Mouse (Mus musculus) layer of hippocampus, postnatal 36 days (tissue): Measurements from ENCODE around the gene Unc50. TPM values are rescaled to one million over a fixed set of nuclear protein-coding genes. Genes with fewer than 3 reads are reported as not detected.
A peak's percentile ranks its signal among the peaks of the same experiment; 100 is the strongest.

Experiments used
- DNase-seq, 2 experiments: peaks; one replicate each; pipeline ENCODE4 v3.0.0; 2022
- total RNA-seq, 2 experiments: library from RNA; stranded (reverse); gene quantifications; 2 replicates each; pipeline ENCODE4 v1.2.3; 2021

Unc50 gene
- total RNA-seq, 2 experiments from 2014 or later = 57.5 to 57.8 TPM

DNA sequence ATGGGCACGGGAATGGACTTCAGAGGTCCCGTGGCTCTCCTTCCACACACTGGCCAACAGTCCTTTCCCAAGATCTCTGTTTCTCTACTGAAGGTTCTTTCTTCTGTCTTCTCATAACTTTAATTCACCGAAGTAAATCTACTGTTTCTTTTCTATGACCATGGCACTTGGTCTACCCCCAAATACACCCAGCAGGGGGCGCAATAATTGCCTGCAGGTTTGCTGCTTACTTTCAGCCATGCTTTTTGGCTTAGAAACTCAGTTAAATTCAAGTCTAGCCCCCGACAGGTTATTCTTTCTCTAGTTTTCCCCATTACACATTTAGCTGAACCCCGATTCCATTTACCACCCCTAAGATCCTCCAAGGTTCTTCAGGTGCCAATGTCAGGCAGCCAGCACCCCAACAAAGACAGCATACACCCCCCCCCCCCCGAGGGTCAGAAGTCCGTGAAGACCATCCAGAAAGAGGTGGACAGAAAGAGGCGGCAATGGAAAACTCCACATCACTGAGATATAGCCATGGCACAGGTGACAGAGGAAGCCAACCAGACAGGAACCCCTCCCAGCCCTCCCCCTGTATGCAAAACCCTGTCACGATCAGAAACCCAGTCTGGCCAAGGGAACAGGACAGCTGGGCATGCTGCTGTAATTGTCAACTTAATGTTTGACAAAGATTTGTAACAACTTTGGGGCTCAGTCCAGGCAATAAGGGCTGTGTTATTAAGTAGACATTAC is 18.6 kb downstream of the Unc50 start:
- DNase-seq = no peak

DNA sequence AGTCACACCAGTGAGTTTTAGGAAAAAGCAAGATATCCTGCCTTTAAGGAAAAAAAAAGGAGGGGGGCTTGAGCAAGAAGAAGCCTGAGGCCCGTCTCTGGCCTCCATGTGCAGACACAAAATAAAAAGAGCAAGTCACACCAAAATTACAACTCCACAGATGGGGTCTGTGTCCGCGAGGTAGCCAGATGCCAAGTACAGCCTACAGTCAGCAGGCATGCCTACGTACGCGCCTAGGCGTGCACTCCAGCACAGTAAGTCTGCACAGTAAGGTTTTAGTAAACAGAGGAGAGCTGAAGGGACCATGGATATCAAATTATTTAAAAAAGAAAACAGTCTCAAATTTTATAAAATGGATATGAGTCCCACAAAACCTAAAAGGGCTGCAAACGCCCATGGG is 21.3 kb downstream of the Unc50 start:
- peak in 1 of 2 experiments; percentile 22 for DNase-seq

DNA sequence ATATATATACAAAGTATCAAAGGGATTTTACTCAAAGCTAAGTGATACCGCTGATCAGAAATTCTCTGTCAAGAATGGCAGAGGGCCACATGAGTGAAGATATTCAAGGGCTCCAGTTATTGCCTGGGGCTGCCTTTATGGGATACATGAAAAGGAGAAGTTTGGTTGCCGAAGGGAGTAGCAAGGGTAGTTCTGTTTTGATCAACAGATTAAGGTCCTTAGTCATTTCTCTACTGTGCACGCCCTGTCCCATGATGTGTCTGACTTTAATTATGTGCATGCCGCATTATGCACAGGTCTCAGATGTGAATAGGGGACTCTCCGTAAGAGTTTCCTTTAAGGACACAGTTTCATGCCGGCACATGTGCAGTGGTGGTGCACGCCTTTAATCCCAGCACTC is 27.6 kb downstream of the Unc50 start:
- DNase-seq = no peak

DNA sequence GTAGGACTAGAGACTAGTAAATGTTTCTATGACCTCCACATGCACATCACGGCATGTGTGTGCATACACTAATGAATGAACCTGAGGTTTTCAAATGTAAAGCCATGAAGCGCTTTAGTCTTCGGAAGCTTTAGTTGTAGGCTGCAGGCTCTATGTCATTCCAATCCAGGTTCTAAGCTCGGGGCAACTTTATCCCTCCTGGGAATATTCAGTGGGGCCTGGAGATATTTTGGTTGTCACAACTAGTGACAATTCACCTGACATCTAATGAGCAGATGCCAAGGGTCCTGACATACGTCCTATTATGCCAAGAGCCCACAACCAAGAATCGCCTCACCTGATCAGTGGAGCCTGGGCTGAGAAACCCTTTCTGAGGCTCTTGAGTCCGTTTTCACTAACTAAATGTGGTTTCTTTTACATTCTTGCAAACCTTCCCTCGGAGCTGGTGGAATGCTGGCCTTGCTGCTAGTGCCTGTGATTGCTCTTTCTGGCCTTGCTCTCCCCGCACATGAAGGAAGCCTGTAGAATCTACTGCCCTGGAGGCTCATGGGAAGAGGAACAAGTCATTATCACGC is 35.0 kb downstream of the Unc50 start:
- DNase-seq = no peak

DNA sequence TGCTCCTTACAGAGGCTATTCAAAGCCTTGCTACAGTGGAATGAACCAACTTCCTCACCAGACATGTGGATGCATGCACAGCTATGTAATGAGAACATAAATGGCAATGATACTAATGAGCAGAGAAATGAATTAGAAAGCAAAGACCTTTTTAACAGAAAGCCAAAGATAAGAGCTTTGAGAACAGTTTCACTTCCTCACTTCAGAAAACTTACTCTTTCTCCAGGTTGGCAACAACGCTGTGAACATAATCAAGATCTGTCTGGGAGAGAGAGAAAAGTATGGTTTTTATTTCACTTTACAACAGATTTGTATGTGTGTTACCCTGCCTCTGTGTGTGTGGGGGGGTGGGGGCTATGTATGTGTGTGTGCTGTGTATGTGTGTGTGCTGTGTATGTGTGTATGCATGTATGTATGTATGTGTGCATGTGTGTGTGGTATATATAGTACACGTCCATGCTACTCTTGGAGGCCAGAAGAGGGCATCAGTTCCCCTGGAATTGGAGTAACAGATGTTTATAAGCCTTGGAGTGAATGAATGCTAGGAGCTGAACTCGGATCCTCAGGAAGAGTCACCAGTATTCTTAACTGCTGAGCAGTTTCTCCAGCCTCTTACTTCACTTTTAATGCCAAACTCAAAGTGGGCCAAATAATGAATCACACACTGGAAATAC is 36.5 kb downstream of the Unc50 start:
- no peak for DNase-seq

DNA sequence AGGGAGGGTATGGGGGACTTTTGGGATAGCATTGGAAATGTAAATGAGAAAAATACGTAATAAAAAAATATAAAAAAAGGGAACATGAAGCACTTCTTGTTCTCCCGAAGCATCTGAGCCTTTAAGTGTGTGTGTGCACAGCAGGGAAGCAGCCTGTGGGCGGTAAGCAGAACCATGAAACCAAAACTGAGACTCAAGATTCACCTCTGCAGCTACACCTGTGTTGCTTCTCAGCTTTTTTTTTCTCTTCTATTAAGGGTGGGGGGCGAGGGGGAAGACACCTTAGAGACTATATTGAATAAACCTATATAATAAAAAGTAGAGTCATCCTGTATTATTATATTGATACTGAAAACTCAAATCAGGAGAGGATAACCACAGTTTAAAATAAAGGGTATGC is 37.9 kb downstream of the Unc50 start:
- no peak for DNase-seq

DNA sequence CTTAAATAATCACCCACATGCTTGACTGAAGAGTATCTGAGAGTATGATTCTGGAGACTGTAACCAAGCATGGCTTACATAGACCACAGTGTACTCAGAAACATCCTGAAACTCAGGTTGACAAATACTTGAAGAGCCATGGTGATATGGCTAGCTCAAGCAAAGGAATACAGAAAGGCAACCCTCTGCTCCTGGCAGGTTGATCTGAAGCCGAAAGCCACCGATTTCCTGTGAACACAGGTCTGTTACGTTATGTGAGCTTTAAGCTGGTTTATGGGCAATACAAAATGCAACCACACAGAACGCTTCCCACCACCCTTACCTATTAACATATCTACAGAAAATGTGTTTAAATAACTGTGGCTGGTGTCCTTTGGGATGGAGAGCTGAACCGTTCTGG is 39.1 kb downstream of the Unc50 start:
- no peak for DNase-seq

DNA sequence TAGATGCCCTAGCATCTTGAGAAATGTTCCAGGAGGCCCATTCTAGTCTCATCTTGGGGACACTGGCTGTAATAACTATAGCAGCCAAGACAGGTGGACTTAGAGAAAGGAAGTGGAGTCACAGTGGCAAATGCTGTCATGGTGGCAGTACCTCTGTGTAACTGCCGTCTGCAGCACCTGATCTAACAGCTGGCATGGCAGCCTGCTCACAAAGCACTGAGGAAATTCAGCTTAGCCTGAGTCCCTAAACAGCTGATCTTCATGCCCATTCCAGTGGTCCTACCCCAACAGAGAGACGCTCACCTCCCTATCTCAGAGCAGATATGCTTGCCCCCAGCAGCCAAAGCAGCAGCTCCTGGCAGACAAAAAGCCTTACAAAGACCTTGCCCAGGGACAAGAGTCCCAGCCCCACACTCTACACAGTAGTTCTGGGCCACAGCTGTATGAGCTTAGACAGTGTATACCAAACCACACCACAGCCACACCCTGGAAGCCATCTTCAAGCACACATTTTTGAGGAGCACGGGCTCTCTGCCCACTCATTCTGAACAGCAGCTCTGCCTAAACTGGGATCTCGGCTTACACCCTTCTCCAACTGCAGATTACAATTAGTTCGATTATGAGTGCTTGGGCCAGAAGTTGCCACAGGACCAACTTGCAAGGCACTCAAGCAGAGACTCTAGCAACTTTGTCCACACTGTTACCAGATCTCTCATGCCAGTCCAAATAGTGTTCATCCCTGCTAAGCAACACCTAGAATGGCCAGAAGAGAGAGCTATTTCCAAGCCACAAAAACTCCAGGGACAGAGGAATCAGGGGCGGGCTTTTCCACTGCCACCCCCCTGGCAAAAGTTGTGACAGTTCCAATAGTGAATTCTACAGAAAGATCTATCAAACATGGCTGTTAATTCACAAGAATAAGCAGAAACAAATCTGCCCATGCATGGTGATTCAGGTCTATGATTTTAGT is 41.5 kb downstream of the Unc50 start:
- DNase-seq = no peak

DNA sequence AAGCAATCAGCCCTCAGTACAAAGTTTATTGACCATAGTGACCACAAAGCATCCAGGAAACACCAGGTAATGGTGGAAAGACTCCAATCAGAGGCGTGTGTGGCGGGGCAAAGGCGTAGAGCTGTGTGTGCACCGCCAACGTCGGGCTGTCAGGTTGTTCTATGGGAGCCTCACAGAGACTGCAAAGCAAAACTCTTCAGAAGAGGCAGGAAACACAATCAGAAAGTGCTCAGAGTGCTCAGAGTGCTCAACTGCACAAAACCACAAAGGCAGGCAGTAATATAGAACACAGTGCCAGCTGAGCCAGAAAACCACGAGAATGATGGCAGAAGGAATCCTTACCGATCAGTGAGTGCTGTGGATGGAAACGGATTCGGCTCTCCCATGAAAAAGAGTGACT is 43.3 kb downstream of the Unc50 start:
- no peak for DNase-seq

DNA sequence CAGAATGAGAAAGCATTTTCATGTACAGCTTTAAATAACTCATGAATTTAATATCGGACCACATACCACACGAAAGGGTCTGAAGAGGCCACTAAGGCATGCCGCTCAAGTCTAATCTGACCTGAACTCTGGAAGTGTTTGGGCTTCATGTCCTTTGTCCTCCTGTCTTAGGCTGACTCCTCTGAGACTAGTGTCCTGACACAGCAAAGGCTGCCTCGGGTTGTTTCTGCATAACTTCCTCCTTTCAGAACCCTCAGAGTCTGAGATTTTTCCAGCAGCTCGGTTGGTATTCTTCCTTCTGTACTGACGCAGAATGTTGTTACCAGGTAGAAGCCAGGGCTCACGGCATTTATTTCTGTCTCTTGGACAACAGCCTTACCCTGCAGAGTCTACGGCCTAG is 44.1 kb downstream of the Unc50 start:
- DNase-seq = no peak

DNA sequence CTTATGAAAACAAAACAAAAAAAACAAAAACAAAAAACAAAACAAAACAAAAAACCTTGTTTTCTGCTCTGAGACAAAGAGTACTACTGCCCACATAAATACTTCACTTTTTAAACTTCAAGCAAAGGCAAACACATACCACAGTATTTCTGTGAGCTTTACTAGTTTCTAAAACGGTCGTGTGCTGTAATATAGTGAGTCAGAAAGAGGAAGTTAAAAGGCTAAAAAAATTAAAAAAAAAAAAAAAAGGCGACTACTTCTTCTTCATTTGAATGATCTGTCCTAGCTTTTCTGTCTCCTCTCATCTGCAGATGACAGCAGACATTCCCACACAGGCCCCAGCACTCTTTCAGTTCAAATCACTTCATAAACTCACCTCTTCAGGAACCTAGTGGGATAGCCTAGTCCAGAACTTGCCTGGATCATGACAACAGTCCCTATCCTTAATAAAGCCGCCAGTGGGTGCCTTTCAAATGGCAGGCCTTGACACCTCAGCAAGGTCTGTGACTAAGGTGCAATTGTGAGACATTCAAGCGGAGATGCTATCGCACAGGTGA is 44.8 kb downstream of the Unc50 start:
- DNase-seq = no peak

DNA sequence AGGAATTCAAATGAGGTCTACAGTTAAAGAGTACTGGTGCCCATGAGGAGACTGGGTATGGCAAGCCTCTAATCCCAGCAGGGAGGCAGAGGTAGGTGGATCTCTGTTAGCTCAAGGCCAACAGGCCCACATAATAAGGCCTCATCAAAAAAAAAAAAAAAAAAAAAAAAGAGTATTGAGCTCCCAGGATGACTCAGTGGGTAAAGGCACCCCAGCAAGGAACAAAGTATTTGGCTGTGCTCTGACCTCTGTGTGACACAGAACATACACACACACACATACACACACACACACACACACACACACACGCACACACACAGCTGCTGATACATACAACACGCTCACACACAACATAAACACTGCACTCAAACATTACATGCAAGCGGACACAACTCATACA is 45.4 kb downstream of the Unc50 start:
- DNase-seq = no peak

DNA sequence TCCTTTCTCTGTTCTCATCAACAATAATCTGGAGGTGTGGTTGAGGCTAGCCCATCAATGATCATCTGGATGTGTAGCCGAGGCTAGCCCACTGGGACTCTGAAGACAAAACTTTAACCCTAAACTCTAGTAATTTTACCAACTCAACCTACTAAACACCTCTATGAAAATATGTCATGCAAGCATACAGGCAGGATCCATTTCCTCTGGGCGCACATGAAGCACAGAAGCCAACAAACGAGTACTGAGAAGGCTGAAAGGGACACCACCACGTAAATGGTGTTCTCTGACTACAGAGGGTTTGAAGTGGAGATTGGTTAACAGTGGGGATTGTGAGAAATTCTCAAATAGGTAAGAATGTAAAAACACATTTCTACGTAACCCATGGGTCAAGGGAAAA is 47.3 kb downstream of the Unc50 start:
- no peak for DNase-seq

DNA sequence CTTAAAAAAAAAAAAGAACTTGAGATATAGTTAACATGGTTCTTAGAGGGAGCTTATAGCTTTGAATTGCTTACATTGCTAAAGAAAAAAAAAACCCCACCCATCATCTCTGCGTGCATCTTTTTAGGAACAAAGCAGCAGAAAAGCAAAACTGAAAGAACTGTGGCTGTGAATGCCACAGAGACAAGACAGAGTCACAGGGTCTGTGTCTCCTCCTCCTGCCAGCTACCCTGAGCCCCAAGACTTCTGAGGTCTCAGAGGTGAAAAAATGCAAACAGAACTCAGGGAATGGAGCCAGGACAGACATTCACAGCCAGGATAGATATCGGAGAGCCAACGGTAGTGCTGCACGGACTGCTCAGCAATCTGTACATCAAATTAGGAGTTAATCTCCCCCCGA is 48.0 kb downstream of the Unc50 start:
- no peak for DNase-seq

DNA sequence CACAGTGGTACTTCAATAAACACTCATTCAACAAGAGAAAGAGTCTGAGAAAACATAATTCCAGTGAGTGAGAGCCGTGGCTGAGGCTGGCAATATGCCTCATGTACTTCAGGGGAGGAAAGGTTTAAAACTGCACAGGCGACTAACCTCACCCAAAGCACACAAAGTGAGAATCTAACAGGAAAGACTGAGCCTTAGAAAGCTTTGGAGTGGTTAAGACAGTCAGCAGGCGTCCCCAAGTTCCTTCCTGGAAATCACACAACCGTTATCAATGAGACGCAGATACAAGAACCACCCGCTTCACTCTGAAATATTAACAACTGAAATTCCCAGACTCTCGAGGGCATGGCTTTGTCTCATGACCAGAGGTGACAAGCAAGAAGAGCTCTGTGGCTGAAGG is 48.5 kb downstream of the Unc50 start:
- no peak for DNase-seq

DNA sequence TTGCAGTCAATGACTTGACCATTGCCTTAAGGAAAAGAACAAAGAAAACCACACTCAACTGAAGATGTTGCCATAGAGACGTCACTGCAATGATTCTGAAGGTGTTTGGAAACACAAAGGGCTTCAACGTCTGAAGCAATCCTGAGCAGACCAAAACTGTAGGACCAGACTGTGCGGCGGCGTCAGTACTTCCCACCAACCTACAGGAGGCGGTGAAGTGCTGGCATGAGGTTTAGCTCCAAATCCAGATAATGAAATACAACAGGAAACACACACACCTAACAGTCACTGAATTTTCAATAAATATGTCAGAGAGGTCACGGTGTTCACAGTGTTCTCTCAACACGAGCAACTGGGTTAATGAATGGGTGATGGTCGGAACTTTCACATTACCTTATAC is 49.1 kb downstream of the Unc50 start:
- DNase-seq = no peak

DNA sequence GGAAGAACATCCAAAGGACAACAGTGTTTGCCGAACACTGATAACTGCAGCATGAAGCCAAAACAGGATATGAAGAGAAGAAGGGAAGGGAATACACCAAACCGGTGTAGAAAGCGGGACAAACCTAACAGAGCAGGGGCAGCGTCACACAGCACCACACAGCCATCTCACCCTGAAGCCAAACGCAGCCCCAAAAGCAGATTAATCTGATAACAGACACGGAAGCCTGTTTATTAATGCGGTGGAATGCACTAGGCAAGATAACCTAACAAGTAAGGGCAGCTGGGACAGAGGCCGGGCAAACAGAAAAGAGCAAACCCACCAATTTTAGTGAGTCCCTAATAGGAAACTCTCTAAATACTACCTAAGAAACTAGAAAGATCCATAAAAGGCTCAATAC is 49.8 kb downstream of the Unc50 start:
- no peak for DNase-seq

DNA sequence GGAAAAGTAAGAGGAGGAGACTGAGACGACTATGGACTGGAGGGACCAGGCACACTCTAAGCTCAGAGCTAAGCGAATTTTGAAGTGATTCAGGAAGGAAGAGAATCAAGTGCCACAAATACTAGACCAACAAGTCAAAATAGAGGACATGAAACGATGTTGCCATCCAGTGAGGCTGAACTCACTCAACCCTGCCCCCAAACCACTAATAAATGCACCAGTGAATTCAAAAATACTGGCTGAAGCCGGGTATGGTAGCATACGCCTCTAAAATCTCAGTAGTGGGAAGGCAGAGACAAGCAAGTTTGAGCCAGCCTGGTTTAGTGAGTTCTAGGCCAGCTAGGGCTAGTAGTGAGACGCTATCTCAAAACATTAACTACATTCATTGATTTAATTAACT is 50.8 kb downstream of the Unc50 start:
- no peak for DNase-seq

DNA sequence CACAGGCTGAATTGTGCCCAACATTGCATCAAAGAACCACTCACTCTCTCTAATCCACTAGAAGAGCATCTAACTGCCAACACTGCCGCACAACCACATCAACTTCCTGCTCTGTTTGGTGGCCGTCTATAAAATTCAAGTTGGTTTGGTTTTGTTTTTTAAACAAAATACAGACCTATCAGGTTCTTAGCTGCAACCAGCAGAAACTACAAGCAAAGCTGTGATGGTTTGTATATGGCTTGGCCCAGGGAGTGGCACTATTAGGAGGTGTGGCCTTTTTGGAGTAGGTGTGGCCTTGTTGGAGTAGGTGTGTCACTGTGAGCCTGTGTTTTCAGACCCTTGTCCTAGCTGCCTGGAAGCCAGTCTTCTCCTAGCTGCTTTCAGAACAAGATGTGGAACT is 51.4 kb downstream of the Unc50 start:
- no peak for DNase-seq

DNA sequence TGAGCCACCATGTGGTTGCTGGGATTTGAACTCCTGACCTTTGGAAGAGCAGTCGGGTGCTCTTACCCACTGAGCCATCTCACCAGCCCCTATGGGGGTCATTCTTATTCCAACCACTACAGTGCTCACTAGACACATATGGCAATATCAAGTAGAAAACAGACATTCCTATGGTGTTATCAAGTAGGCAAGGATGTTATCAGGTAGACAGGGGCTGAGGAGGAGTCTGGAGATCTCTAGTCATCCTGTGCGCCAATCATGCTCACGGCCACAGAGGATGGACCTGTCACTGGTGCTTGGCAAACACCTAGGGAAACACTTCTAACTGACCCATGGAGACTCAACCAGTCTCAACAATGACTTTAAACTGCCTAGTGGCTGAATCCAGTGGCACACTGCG is 54.7 kb downstream of the Unc50 start:
- no peak for DNase-seq

DNA sequence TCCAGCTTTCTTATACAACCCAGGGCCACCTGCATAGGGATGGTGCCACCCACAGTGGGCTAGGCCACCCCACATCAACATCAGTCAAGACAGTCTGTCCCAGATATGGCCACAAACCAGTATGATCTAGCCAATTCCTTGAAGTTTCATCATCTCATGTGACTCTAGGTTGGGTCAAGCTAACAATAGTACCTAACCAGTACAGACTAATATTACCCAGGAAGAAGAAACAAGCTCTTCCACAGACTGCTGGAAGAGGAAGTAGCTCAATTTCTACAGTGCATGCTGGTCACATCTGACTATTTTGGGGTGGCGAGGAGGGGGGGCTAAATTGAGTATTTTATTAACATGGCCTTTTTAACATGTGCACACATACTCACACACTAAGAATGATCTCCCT is 56.5 kb downstream of the Unc50 start:
- no peak for DNase-seq

DNA sequence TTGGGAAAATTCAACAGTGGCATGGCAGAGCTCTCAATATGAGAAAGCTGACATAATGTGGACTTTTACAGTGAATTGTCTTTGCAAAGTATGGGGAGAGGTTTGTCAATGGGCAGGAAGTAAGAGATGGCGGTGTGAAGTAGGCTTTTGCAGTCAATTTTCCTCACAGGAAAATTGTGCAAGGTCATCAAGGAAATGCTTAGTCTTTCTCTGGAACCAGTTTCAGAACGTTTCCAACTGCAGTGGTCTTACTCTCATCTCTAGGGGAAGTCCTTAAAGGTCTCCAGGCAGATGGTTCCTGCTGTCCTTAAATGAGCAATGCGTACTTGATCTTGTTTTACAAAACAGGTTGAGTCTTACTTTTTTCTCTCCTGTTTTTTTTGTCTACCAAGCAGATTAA is 57.1 kb downstream of the Unc50 start:
- DNase-seq = no peak

DNA sequence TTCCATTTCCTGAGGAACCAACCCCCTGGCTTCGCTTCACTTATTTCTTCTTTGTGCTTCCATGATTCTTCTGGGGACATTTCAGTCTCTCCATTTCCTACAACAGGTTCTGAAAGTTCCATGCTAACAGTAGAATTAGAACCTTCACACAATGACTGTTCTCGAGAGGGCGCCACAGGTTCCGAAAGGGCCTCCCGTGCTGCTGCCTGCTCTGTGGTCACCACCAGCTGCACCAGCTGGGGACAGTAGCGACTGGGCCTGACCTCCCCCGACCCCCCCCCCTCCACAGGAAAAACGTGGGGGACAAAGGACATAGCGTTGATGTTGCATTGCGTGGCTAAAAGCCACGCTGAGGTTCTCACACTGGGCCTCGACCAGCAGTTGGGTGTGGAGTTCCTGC is 58.6 kb downstream of the Unc50 start:
- DNase-seq = no peak
